Mouse (Mus musculus) bone marrow, adult 2 months (tissue): ENCODE results near the gene D6Ertd527e. TPM values are rescaled to one million over a fixed set of nuclear protein-coding genes. Genes with fewer than 3 reads are reported as not detected.
A peak's percentile ranks its signal among the peaks of the same experiment; 100 is the strongest.

Experiments used
- H3K27ac ChIP-seq: fragments of 200-500 bp; 2 replicates; pipeline ENCODE4 v1.5.1; 2012; ENCODE audit warnings: low read depth, mild to moderate bottlenecking, control low read depth, inconsistent platforms, low read length; ENCODE audit not compliant: control insufficient read depth, poor library complexity, insufficient read depth
- H3K4me1 ChIP-seq: fragments of 200-500 bp; 2 replicates; pipeline ENCODE4 v1.6.1; 2011; ENCODE audit warnings: low read length; ENCODE audit not compliant: control insufficient read depth, insufficient read depth
- H3K4me3 ChIP-seq: fragments of 200-500 bp; replicated peaks from 2 replicates; pipeline ENCODE3; 2011; ENCODE audit warnings: mild to moderate bottlenecking, low read depth, low read length, control low read depth; ENCODE audit not compliant: control insufficient read depth
- CTCF ChIP-seq: fragments of 200-500 bp; IDR thresholded peaks from 2 replicates; pipeline ENCODE4 v1.5.1; 2011; ENCODE audit warnings: low read length, control low read depth; ENCODE audit not compliant: control insufficient read depth, insufficient read depth
- POLR2A ChIP-seq: fragments of 200-500 bp; IDR thresholded peaks from 2 replicates; pipeline ENCODE4 v1.6.1; 2011; ENCODE audit warnings: low read depth, mild to moderate bottlenecking, control low read depth, low read length, borderline replicate concordance; ENCODE audit not compliant: control insufficient read depth
- WGBS: fragments of 180-500 bp; shearing (Covaris S2); methylation state at CpG from one replicate; pipeline ENCODE4 v1.1.7; 2018; 5-methylcytosine and 5-hydroxymethylcytosine counted together
- polyA plus RNA-seq: library from polyadenylated mRNA; stranded (reverse); fragments of >200 nt; gene quantifications from 2 replicates; pipeline ENCODE4 v1.2.4, GENCODE M21; 2011; ENCODE audit warnings: low replicate concordance; ENCODE audit not compliant: missing spikeins, insufficient read depth, insufficient read length

The D6Ertd527e gene
- polyA plus RNA-seq, 1 experiment = not detected

DNA sequence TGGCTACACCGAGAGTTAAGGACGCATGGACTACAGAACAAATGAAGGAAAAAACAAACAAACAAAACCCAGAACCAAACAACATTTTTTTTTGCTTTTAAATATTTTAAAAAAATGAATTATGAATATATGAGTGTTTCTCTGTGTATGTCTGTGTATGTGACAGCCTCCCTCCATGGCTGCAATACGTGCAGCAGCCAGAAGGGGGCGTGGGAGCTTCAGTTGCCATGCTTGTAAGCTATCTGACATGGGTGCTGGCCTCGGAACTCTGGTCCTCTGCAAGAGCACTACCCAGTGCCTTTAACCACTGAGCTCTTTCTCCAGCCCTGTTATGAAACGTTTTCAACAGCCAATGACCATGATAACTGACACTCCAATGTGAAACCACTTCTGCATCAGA is 16.1 kb downstream of the D6Ertd527e start:
- 73% methylated on average over 6 of the region's 6 CpGs for WGBS
- peaks cover 1% of the 10 kb centered on the region; the same call in 1 of the 2 replicates for H3K4me1 ChIP-seq
- TF ChIP-seq POLR2A (no peak), CTCF (peak; percentile 34; the same call in 1 of the 2 replicates)

DNA sequence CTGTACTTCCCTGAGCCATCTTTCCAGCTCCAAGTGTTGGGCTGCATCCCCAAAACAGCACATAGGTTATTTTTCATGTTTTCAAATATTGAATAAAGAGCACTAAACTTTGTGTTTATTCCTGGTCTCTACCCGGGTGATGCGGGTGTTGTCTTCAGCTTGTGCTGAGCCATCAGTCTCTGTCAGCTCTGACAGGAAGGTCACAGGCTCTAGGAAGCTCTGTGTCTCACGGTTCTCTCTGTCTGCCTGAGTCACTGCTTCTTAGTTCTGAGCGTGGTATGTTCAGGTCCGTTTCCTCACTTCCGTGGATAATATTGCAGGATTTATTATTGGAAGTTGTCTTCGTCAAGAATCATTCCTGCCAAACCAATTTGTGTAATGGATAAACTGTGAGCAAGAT is 17.4 kb downstream of the D6Ertd527e start:
- Histone ChIP-seq H3K4me3 (no peak overlapping the region), H3K4me1 (peaks cover 1% of the 10 kb centered on the region; the same call in 1 of the 2 replicates), H3K27ac (no peak overlapping the region)
- TF ChIP-seq POLR2A (no peak), CTCF (no peak)
- WGBS = 70% methylated on average over 7 of the region's 7 CpGs

More for the DNA sequence above, 16.1 kb downstream of the D6Ertd527e start:
- Histone ChIP-seq H3K4me3 (no peak overlapping the region), H3K27ac (no peak overlapping the region)

DNA sequence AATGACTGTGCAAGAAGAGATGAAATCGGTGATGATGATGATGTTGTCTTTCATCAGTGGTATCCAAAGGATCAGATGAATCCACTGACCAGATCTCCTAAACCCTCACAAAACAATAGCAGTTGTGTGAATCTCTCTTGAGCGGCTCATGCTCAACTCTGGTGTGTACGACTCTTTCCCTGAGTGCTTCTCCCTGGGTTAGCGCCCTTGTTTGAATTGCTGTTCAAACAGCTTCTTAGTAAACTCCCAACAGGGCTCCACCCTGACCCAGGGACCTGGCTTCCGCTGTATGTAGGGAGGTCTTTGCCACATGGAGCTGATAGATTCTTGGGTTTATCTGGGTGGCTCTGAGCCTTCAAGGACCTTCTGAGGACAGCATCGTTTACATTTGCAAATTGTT is 18.9 kb downstream of the D6Ertd527e start:
- Histone ChIP-seq H3K27ac (no peak overlapping the region), H3K4me1 (peaks cover 1% of the 10 kb centered on the region; the same call in 1 of the 2 replicates), H3K4me3 (no peak overlapping the region)
- WGBS = 88% methylated on average over 6 of the region's 6 CpGs
- TF ChIP-seq CTCF (no peak), POLR2A (no peak)

DNA sequence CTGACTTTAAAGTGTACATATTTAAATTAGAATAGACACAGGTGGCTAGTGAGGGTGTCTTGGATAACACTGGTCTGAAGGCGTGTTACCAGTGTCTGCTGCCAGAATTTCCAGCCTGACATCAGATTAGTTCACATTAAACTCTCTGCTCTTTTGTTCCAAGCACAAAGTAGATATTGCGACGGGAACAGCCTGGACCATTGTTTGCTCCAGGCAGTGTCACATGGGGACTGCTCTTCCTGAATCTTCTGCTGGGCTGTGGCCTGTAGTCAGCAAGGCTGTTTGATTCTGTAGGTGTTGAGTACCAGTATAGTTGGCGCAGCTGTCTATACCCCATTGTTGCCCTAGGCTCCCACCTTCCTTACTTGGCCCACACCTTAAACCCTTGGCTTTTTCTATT is 19.4 kb downstream of the D6Ertd527e start:
- H3K4me1 ChIP-seq = peaks cover 1% of the 10 kb centered on the region; the same call in 1 of the 2 replicates
- H3K4me3 ChIP-seq = no peak overlapping the region
- TF ChIP-seq CTCF (no peak), POLR2A (no peak)
- no peak overlapping the region for H3K27ac ChIP-seq
- WGBS = 76% methylated on average over 4 of the region's 4 CpGs

DNA sequence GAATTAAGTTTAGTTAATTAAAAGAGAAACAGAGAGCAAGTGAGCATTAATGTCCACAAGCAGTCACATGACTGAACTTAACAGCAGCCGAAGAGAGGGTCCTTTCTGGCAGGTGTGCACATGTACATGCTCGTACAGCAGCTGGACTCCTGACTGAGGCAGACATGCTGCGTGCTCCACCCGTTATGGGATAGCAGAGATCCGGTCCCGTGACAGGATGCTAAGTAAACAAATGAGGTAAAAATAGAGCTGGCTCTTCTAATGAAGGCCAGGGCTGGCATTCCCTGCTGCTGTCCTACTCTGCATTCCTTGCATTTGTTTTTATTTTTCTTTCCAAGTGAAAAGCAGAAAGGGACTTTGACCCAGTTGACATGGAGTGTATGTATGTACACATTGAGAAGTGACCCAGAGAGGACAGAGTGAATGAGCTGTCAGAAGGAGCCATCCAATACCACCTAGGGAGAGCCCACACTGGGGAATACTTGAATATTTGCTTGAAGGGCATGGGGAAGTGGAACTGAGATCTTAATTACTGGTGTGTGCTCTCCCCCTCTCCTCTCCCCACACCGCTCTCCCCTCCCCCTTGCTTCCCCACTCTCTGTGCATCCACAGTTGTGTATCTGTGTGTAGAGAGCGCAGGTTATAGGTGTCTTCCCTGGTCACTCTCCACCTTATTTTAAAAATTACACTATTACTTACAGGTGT is 22.7 kb downstream of the D6Ertd527e start:
- 51% methylated on average over 8 of the region's 8 CpGs for WGBS
- H3K4me1 ChIP-seq = no peaks in the 10 kb centered on the region; the same call in 1 of the 2 replicates
- H3K4me3 ChIP-seq = no peak overlapping the region
- no peak overlapping the region for H3K27ac ChIP-seq
- TF ChIP-seq CTCF (no peak), POLR2A (no peak)

DNA sequence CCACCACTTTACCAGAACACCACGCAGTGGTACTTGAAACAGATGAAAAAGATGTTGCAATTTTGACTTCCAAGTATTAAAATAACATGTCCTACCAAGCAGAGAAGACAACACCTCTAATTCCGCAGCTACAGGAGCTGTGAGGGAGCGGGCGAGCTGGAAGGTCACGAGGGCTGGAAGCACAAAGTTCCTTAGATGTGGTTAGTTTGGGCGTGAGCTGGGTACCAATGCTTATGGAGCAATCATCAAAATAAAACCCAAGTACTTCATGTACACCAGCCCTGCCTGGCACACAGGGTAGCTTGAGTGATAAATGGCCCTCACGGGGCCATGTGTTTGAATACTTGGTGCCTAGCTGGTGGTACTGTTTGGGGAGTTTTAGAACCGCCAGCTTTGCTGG is 25.3 kb downstream of the D6Ertd527e start:
- WGBS = 54% methylated on average over 8 of the region's 8 CpGs

DNA sequence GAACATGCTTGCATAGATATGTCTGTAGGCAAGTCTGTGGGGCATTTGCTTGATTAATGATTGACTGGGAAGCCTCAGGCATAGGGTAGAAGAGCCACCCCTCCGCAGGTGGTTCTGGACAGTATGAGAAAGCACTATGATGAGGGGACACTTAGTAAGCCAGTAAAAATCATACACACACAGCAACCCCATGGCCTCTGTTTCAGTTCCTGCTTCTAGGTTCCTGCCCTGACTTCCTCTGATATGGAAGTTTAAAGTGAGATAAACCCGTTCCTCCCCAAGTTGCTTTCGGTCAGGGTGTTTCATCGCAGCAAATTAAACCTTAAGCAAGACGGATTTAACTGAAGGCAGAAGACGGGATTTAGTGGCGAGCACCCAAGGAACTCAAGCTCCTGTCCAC is 26.1 kb downstream of the D6Ertd527e start:
- Histone ChIP-seq H3K4me3 (no peak overlapping the region), H3K27ac (no peak overlapping the region), H3K4me1 (no peaks in the 10 kb centered on the region; the same call in 1 of the 2 replicates)
- WGBS = 70% methylated on average over 7 of the region's 7 CpGs
- TF ChIP-seq CTCF = no peak
- TF ChIP-seq POLR2A = no peak

More for the DNA sequence above, 25.3 kb downstream of the D6Ertd527e start:
- Histone ChIP-seq H3K4me3 (no peak overlapping the region), H3K4me1 (no peaks in the 10 kb centered on the region; the same call in 1 of the 2 replicates), H3K27ac (no peak overlapping the region)
- TF ChIP-seq POLR2A (no peak), CTCF (no peak)

DNA sequence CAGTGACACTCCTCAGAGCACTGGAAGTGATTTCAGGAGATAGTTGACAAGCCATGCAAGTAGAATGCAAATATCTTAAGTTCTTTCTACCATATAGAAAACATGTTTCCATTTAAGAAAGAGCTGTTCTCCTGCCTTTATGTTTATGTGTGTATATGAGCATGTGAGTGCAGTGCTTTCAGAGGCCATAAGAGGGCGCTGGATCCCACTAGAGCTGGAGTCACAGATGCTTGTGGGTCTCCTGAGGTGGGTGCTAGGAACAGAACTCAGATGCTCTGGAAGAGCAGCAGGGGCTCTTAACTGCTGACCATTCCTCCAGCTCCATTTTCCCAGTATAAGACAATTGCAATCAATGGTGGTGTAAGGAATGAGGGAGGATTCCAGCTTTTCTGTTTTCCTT is 26.5 kb downstream of the D6Ertd527e start:
- no peak for TF ChIP-seq CTCF
- TF ChIP-seq POLR2A = no peak

More for the DNA sequence above, 26.5 kb downstream of the D6Ertd527e start:
- Histone ChIP-seq H3K4me1 (no peaks in the 10 kb centered on the region; the same call in 1 of the 2 replicates), H3K27ac (no peak overlapping the region), H3K4me3 (no peak overlapping the region)
- 65% methylated on average over 1 of the region's 1 CpGs for WGBS
